Mouse (Mus musculus): ENCODE measurements around the gene Ikzf3.

Gene Ikzf3

GRCm38 (mm10) chr11:98568326-98568725, 22.5 kb upstream of the Ikzf3 start:
- DNase-seq (ENCODE audit: low spot score): no peak

GRCm38 (mm10) chr11:98563921-98564414, 18.1 kb upstream of the Ikzf3 start:
- no peak for DNase-seq (ENCODE audit: low spot score)

- no peak for DNase-seq (ENCODE audit: low spot score)
Observed at GRCm38 (mm10) chr11:98563025-98563424, 17.2 kb upstream of the Ikzf3 start.

- DNase-seq (ENCODE audit: low spot score): no peak
Observed at GRCm38 (mm10) chr11:98560942-98561341, 15.1 kb upstream of the Ikzf3 start.

GRCm38 (mm10) chr11:98555124-98555700, 9.4 kb upstream of the Ikzf3 start:
- no peak for DNase-seq (ENCODE audit: low spot score)

GRCm38 (mm10) chr11:98553966-98554365, 8.1 kb upstream of the Ikzf3 start:
- DNase-seq (ENCODE audit: low spot score): no peak

GRCm38 (mm10) chr11:98550975-98551828, 5.4 kb upstream of the Ikzf3 start, which contains the start of gene Zpbp2:
TSS of gene Zpbp2 (plus strand) at chr11:98551097.
- DNase-seq (ENCODE audit: low spot score): peak; percentile 94

GRCm38 (mm10) chr11:98550311-98550974, 4.6 kb upstream of the Ikzf3 start:
- peak; percentile 19 for DNase-seq (ENCODE audit: low spot score)

GRCm38 (mm10) chr11:98549363-98549762, 3.5 kb upstream of the Ikzf3 start:
- peak; percentile 12 for DNase-seq (ENCODE audit: low spot score)

- DNase-seq (ENCODE audit: low spot score): no peak
Observed at GRCm38 (mm10) chr11:98547308-98547693, 1.5 kb upstream of the Ikzf3 start.

GRCm38 (mm10) chr11:98546529-98547307, 887 bp upstream of the Ikzf3 start:
- peak; percentile 20 for DNase-seq (ENCODE audit: low spot score)

- peak; percentile 30 for DNase-seq (ENCODE audit: low spot score)
Observed at GRCm38 (mm10) chr11:98544890-98545677, 747 bp downstream of the Ikzf3 start.

- DNase-seq (ENCODE audit: low spot score): peak; percentile 4
Observed at GRCm38 (mm10) chr11:98543414-98543813, 2.4 kb downstream of the Ikzf3 start.

GRCm38 (mm10) chr11:98542553-98542952, 3.3 kb downstream of the Ikzf3 start:
- DNase-seq (ENCODE audit: low spot score): peak; percentile 23

GRCm38 (mm10) chr11:98540319-98540718, 5.5 kb downstream of the Ikzf3 start:
- peak; percentile 39 for DNase-seq (ENCODE audit: low spot score)

GRCm38 (mm10) chr11:98537480-98538034, 8.3 kb downstream of the Ikzf3 start:
- no peak for DNase-seq (ENCODE audit: low spot score)

GRCm38 (mm10) chr11:98526824-98527461, 18.9 kb downstream of the Ikzf3 start:
- no peak for DNase-seq (ENCODE audit: low spot score)

GRCm38 (mm10) chr11:98525140-98525539, 20.7 kb downstream of the Ikzf3 start:
- no peak for DNase-seq (ENCODE audit: low spot score)

GRCm38 (mm10) chr11:98520468-98520867, 25.4 kb downstream of the Ikzf3 start:
- peak; percentile 15 for DNase-seq (ENCODE audit: low spot score)

- DNase-seq (ENCODE audit: low spot score): no peak
Observed at GRCm38 (mm10) chr11:98513356-98513936, 32.4 kb downstream of the Ikzf3 start.
